Comparison of ENCODE assay signal across 23 mouse cellular contexts in genomic region chr6:28519426-28519825, GRCm38 (mm10).
"Had no signal": no experiment of that assay in that cellular context is flagged by ENCODE, and none has a peak within 500 bp of the region (broad histone marks: within the 10 kb centered on the region; RNA-seq: fewer than 3 reads in every experiment).

No protein-coding gene starts in this region.

- H3K9ac ChIP-seq: limb, embryonic 12.5 days; limb, embryonic 15.5 days; liver, embryonic 14.5 days; liver, postnatal 0 days; lung, embryonic 14.5 days; midbrain, embryonic 12.5 days; midbrain, embryonic 15.5 days; neural tube, embryonic 12.5 days; neural tube, embryonic 15.5 days; stomach, embryonic 15.5 days had no signal

- ATAC-seq: liver, postnatal 0 days; lung, postnatal 0 days; midbrain, embryonic 15.5 days had no signal

- H3K4me3 ChIP-seq: left cerebral cortex, adult 2 months; limb, embryonic 12.5 days; limb, embryonic 15.5 days; midbrain, embryonic 12.5 days; midbrain, embryonic 15.5 days; neural tube, embryonic 12.5 days; neural tube, embryonic 15.5 days; stomach, embryonic 15.5 days had no signal

- H3K36me3 ChIP-seq: midbrain, embryonic 15.5 days had no signal

- H3K4me1 ChIP-seq: limb, embryonic 12.5 days; limb, embryonic 15.5 days; neural tube, embryonic 12.5 days; neural tube, embryonic 15.5 days; stomach, embryonic 15.5 days had no signal

- H3K9me3 ChIP-seq: limb, embryonic 12.5 days; limb, embryonic 15.5 days; midbrain, embryonic 12.5 days; midbrain, embryonic 15.5 days; neural tube, embryonic 12.5 days; neural tube, embryonic 15.5 days; stomach, embryonic 15.5 days had no signal

- H3K4me2 ChIP-seq: limb, embryonic 12.5 days; limb, embryonic 15.5 days; liver, embryonic 11.5 days; lung, embryonic 14.5 days; midbrain, embryonic 12.5 days; midbrain, embryonic 15.5 days; neural tube, embryonic 12.5 days; neural tube, embryonic 15.5 days; stomach, embryonic 15.5 days had no signal

- H3K27me3 ChIP-seq: limb, embryonic 12.5 days; limb, embryonic 15.5 days; midbrain, embryonic 12.5 days; midbrain, embryonic 15.5 days; neural tube, embryonic 12.5 days; neural tube, embryonic 15.5 days; stomach, embryonic 15.5 days had no signal

- DNase-seq: kidney, postnatal 25 days; layer of hippocampus, postnatal 36 days; left cerebral cortex, postnatal 4 days; liver, postnatal 0 days; lung, embryonic 14.5 days; retina, postnatal 1 day; right cerebral cortex, postnatal 25 days; spleen, adult 18-20 months; thymus, adult 18-20 months; thymus, postnatal 36 days had no signal

- H3K27ac ChIP-seq: kidney, postnatal 0 days; left cerebral cortex, adult 2 months; limb, embryonic 12.5 days; limb, embryonic 15.5 days; liver, embryonic 14.5 days; macrophage; midbrain, embryonic 12.5 days; midbrain, embryonic 15.5 days; neural tube, embryonic 12.5 days; neural tube, embryonic 15.5 days; stomach, embryonic 15.5 days had no signal
